Mouse (Mus musculus) stomach, embryonic 15.5 days (tissue): ENCODE results near the gene Hk1. TPM values are rescaled to one million over a fixed set of nuclear protein-coding genes. Genes with fewer than 3 reads are reported as not detected.
"Not testable (repeated sequence)": the region's sequence is repeated elsewhere in the genome, so short reads cannot be mapped to it uniquely, and the experiment has no call there.

Source experiments
- ATAC-seq: fragments of 200-750 bp; cut with Nextera tagmentation; 2 replicates; pipeline ENCODE4 v1.8.0; 2017; ENCODE audit warnings: low read depth, moderate number of reproducible peaks, moderate TSS enrichment; ENCODE audit not compliant: insufficient read depth, low FRiP score
- H3K27ac ChIP-seq: fragments of 300-500 bp; sonication (generic); 2 replicates; pipeline ENCODE4 v1.5.1; 2015; ENCODE audit warnings: mild to moderate bottlenecking, inconsistent platforms
- H3K27me3 ChIP-seq: fragments of 300-500 bp; sonication (generic); replicated peaks from 2 replicates; pipeline ENCODE4 v1.6.1; 2015; ENCODE audit warnings: inconsistent platforms
- H3K36me3 ChIP-seq: fragments of 300-500 bp; sonication (generic); 2 replicates; pipeline ENCODE4 v1.6.1; 2015; ENCODE audit warnings: inconsistent platforms
- H3K4me1 ChIP-seq: fragments of 300-500 bp; sonication (generic); 2 replicates; pipeline ENCODE4 v1.6.1; 2015; ENCODE audit warnings: inconsistent platforms
- H3K4me2 ChIP-seq: fragments of 300-500 bp; sonication (generic); 2 replicates; pipeline ENCODE4 v1.6.1; 2015; ENCODE audit warnings: mild to moderate bottlenecking, inconsistent platforms
- H3K4me3 ChIP-seq: fragments of 300-500 bp; sonication (generic); replicated peaks from 2 replicates; pipeline ENCODE4 v1.5.1; 2015; ENCODE audit warnings: inconsistent platforms
- H3K9ac ChIP-seq: fragments of 300-500 bp; sonication (generic); 2 replicates; pipeline ENCODE4 v1.6.1; 2015; ENCODE audit warnings: inconsistent platforms
- H3K9me3 ChIP-seq: fragments of 300-500 bp; sonication (generic); 2 replicates; pipeline ENCODE4 v1.6.1; 2016; ENCODE audit warnings: inconsistent platforms
- WGBS: fragments of 180-500 bp; shearing (Covaris S2); methylation state at CpG from one replicate; pipeline ENCODE4 v1.1.7; 2015; 5-methylcytosine and 5-hydroxymethylcytosine counted together
- polyA plus RNA-seq: library from polyadenylated mRNA; unstranded; fragments of >200 nt; fragmentation: Nextera tagmentation; extraction: Ambion mirVana; gene quantifications from 2 replicates; pipeline ENCODE4 v1.2.1, GENCODE M21; 2015

The Hk1 gene
- polyA plus RNA-seq, 1 experiment from 2014 or later = 45.8 TPM

DNA sequence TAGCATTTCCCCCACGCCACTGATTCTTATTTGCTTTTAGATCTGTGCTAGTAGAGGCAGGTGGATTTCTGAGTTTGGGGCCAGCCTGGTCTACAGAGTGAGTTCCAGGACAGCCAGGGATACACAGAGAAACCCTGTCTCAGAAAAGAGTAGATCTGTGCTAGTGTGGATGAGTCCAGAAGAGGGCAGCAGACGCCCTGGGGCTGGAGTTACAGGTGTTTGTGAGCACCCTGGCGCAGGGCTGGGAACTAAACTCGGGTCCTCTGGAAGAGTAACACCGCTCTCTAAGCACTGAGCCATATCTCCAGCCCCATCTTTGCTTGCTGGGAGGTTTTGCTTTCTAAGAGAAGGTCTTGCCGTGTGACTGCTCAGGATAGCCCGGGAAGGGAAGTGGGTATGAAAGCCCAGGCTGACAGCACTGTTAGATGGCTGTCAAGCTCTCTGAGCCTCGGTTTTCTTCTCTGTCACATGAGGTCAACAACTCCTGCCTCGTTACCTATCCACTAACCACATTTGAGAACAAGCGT is 50.8 kb downstream of the Hk1 start:
- Histone ChIP-seq H3K4me1 (0 out of 2 replicates have a peak, but pooled peaks cover 8% of the 10 kb centered on the region), H3K27me3 (no peaks in the 10 kb centered on the region), H3K27ac (no peak overlapping the region), H3K9ac (no peak overlapping the region), H3K4me3 (no peak overlapping the region), H3K4me2 (no peak overlapping the region), H3K36me3 (no peaks in the 10 kb centered on the region), H3K9me3 (no peaks in the 10 kb centered on the region)
- 88% methylated on average over 10 of the region's 10 CpGs for WGBS
- no peak for ATAC-seq

DNA sequence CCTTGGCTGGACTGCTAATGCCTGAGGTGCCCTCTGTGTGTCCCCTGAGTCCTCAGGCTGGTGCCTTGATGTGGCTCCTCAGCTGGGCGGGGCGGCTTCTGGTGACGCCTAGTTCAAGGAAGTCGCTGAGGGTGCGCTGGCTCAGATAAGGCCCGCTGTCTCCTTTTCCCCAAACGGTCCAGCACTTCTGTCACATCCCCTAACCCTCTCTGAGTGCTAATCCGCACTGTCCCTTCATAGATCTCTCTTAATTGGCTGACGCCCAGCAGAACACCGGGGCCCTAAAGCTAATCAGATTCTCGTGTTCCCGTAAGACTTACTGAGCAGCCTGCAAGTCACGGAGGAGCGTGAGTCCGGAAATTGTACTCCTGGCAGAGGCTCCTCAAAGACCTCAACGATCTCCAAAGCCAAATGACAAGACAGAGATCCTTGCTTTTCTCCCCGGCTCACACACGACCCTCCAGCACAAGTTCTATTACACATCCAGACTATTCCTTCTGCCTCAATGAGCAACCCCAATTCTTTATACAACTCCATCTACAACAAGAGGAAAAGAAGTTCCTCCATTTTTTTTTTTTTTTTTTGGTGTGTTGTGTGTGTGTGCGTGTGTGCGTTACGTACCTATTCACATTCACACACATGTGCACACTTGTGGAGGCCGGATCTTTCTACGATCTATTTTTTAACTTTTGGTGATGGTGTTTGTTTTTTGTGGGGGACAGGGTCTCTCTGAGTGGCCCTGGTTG is 52.0 kb downstream of the Hk1 start:
- Histone ChIP-seq H3K4me3 (no peak overlapping the region), H3K4me2 (0 out of 2 replicates have a peak overlapping the region, but pooled peaks have one; percentile 3), H3K4me1 (0 out of 2 replicates have a peak, but pooled peaks cover 8% of the 10 kb centered on the region), H3K27me3 (no peaks in the 10 kb centered on the region), H3K36me3 (no peaks in the 10 kb centered on the region), H3K9ac (no peak overlapping the region), H3K9me3 (no peaks in the 10 kb centered on the region), H3K27ac (no peak overlapping the region)
- 55% methylated on average over 23 of the region's 23 CpGs for WGBS
- peak; percentile 84 for ATAC-seq

- no peak for ATAC-seq
- H3K4me2 ChIP-seq = 0 out of 2 replicates have a peak overlapping the region, but pooled peaks have one; percentile 3
These were observed 52.7 kb downstream of the Hk1 start for GRCm38 (mm10) chr10:62326818-62327571.

DNA sequence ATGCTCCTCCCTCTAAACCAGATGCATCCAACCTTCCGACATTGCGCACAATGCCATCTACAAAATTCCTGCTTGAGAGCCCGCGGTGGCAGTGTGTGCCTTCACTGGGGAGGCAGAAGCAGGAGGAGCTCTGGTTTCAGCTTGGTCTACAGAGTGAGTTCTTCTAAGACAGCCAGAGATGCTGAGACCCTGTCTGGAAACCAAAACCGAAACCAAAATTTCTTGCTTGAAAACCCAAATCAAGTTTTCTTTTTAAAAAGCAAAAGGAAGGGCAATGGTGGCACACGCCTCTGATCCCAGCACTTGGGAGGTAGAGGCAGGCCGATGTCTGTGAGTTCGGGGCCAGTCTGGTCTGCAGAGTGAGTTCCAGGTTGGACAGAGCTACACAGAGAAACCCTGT is 53.7 kb downstream of the Hk1 start:
- no peak for ATAC-seq
- Histone ChIP-seq H3K27ac (no peak overlapping the region), H3K4me1 (no peaks in the 10 kb centered on the region), H3K9ac (no peak overlapping the region), H3K36me3 (no peaks in the 10 kb centered on the region), H3K4me2 (no peak overlapping the region), H3K27me3 (no peaks in the 10 kb centered on the region), H3K4me3 (no peak overlapping the region), H3K9me3 (no peaks in the 10 kb centered on the region)
- 90% methylated on average over 8 of the region's 8 CpGs for WGBS

More at GRCm38 (mm10) chr10:62326818-62327571, 52.7 kb downstream of the Hk1 start:
- 72% methylated on average over 8 of the region's 8 CpGs for WGBS
- no peaks in the 10 kb centered on the region for H3K9me3 ChIP-seq
- no peaks in the 10 kb centered on the region for H3K36me3 ChIP-seq
- 0 out of 2 replicates have a peak, but pooled peaks cover 2% of the 10 kb centered on the region for H3K4me1 ChIP-seq
- no peaks in the 10 kb centered on the region for H3K27me3 ChIP-seq
- H3K9ac ChIP-seq = no peak overlapping the region
- H3K4me3 ChIP-seq = no peak overlapping the region
- H3K27ac ChIP-seq = no peak overlapping the region

DNA sequence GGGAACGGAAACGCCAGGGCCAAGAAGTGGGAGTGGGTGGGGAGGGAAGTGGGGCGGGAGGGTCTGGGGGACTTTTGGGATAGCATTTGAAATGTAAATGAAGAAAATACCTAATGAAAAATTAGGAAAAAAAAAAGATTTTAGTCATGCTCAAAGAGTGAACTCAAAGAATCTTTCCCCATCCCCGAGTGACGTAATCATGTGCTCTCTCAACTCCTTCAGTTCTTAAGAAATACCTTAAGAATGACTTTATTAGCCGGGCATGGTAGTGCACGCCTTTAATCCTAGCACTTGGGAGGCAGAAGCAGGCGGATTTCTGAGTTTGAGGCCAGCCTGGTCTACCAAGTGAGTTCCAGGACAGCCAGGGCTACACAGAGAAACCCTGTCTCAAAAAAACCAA is 56.9 kb downstream of the Hk1 start:
- 89% methylated on average over 8 of the region's 8 CpGs for WGBS
- not testable (repeated sequence) for H3K9me3 ChIP-seq, H3K4me3 ChIP-seq, H3K36me3 ChIP-seq, H3K27ac ChIP-seq, H3K4me2 ChIP-seq, H3K27me3 ChIP-seq, H3K4me1 ChIP-seq, ATAC-seq, H3K9ac ChIP-seq

DNA sequence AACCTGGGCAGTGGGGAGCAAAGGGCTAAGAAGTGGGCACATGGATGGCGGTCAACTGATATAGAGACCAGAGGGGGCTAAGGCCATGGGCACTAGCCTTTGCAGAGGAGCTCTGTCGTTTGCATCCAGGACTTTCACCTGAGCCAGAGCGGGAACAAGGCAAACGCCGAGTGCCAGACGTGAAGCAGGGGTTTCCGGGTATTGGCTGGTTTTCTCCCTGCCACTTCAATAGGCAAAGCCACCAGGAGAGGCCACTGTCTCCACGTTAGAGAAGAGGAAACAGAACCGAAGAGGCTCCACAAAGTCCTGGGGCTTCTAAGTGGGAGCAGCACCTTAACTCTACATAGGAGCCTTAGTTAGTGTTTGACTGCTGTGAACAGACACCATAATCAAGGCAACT is 58.3 kb downstream of the Hk1 start:
- ATAC-seq = no peak
- H3K9ac ChIP-seq = no peak overlapping the region
- 60% methylated on average over 9 of the region's 9 CpGs for whole genome bisulfite sequencing

DNA sequence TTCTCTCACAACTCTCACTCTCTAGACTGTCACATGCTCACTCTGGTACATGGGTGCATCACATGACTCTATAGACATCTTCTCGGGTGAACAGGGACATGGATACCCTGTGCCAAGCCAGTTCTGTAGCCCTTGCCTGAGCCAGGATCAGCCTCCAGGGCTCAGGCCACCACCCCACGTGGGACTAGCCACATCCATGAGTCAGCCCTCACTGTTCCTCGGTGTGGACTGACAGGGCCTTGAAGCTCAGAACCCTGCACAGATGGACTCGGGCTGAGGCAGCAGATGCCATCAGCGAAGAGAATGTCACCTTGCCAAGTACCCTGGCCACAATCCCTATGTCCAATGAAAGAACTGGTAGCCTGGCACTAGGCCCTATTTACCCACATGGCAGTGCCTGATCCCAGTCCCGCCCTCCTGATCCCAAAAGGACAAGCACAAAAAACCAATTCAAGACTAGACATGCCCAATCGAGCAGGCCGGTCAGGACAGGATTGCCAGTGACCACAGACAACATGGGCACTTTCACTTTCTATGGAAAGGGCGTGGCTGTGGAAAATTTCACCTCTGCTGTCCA is 59.2 kb downstream of the Hk1 start:
- no peak overlapping the region for H3K4me2 ChIP-seq
- no peak overlapping the region for H3K27ac ChIP-seq
- H3K9ac ChIP-seq = no peak overlapping the region
- no peaks in the 10 kb centered on the region for H3K9me3 ChIP-seq
- H3K4me3 ChIP-seq = no peak overlapping the region
- no peaks in the 10 kb centered on the region for H3K4me1 ChIP-seq
- ATAC-seq = no peak
- WGBS = 82% methylated on average over 9 of the region's 9 CpGs
- no peaks in the 10 kb centered on the region for H3K27me3 ChIP-seq
- H3K36me3 ChIP-seq = no peaks in the 10 kb centered on the region

More for the DNA sequence above, 58.3 kb downstream of the Hk1 start:
- H3K36me3 ChIP-seq = no peaks in the 10 kb centered on the region
- H3K4me3 ChIP-seq = no peak overlapping the region
- H3K27ac ChIP-seq = no peak overlapping the region
- no peak overlapping the region for H3K4me2 ChIP-seq
- no peaks in the 10 kb centered on the region for H3K27me3 ChIP-seq
- H3K9me3 ChIP-seq = no peaks in the 10 kb centered on the region
- no peaks in the 10 kb centered on the region for H3K4me1 ChIP-seq

- 78% methylated on average over 7 of the region's 7 CpGs for WGBS
These were observed 60.6 kb downstream of the Hk1 start for GRCm38 (mm10) chr10:62319154-62319553.

DNA sequence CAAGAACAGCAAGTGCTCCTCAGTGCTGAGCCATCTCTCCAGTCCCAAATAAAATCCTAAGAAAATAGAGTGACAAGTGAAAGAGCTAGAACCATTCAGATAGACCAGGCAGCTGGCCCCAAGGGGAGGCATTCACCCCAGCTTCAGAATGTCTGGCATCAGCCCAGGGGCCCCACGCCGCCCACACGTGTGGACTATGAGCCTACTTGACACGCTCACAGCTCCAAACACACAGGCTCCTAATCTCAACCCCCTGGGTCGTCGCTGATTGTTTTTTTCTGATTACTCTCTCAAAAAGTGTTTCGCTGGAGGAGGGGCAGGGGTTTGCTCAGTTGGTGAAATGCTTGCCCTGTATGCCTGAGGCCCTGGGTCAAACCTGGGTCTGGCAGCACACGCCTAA is 63.2 kb downstream of the Hk1 start:
- Histone ChIP-seq H3K4me1 (peaks cover 13% of the 10 kb centered on the region), H3K27ac (no peak overlapping the region), H3K27me3 (no peaks in the 10 kb centered on the region), H3K4me3 (no peak overlapping the region), H3K36me3 (no peaks in the 10 kb centered on the region), H3K9me3 (no peaks in the 10 kb centered on the region), H3K4me2 (no peak overlapping the region), H3K9ac (no peak overlapping the region)
- no peak for ATAC-seq
- 54% methylated on average over 8 of the region's 8 CpGs for WGBS

More at GRCm38 (mm10) chr10:62319154-62319553, 60.6 kb downstream of the Hk1 start:
- Histone ChIP-seq H3K9ac (no peak overlapping the region), H3K36me3 (no peaks in the 10 kb centered on the region), H3K27me3 (no peaks in the 10 kb centered on the region), H3K4me1 (0 out of 2 replicates have a peak, but pooled peaks cover 3% of the 10 kb centered on the region), H3K4me2 (no peak overlapping the region), H3K27ac (no peak overlapping the region), H3K4me3 (no peak overlapping the region), H3K9me3 (no peaks in the 10 kb centered on the region)
- no peak for ATAC-seq

- ATAC-seq = peak; percentile 15; the same call in 1 of the 2 replicates
- no peak overlapping the region for H3K4me2 ChIP-seq
- H3K4me3 ChIP-seq = no peak overlapping the region
- H3K36me3 ChIP-seq = no peaks in the 10 kb centered on the region
- no peaks in the 10 kb centered on the region for H3K9me3 ChIP-seq
- 51% methylated on average over 15 of the region's 15 CpGs for WGBS
- peaks cover 15% of the 10 kb centered on the region for H3K4me1 ChIP-seq
- no peaks in the 10 kb centered on the region for H3K27me3 ChIP-seq
- H3K27ac ChIP-seq = no peak overlapping the region
- no peak overlapping the region for H3K9ac ChIP-seq
These were observed 65.8 kb downstream of the Hk1 start for GRCm38 (mm10) chr10:62313885-62314424.

DNA sequence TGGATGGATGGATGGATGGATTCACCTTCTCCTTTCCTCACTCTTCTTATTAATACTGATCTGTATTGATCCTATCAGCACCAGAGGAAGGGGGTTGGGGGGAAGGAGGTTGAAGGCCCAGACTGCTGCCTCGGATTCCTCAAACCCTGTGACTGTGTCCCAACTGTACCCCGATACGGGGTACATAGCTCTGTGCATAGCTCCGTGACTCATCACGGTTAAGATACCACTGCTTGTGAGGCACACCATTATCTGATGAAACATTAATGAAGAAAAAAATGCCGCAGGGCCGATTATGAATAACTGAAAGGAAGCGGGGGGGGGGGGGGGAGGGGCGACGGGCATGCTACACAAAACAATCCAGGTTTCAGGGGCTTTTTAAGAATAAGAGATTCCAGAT is 66.6 kb downstream of the Hk1 start:
- no peak overlapping the region for H3K27ac ChIP-seq

More for the DNA sequence above, 66.6 kb downstream of the Hk1 start:
- no peaks in the 10 kb centered on the region for H3K36me3 ChIP-seq
- WGBS = 77% methylated on average over 10 of the region's 10 CpGs
- no peak overlapping the region for H3K4me2 ChIP-seq
- H3K27me3 ChIP-seq = no peaks in the 10 kb centered on the region
- no peak overlapping the region for H3K9ac ChIP-seq
- H3K4me1 ChIP-seq = peaks cover 15% of the 10 kb centered on the region
- no peak for ATAC-seq
- no peaks in the 10 kb centered on the region for H3K9me3 ChIP-seq
- no peak overlapping the region for H3K4me3 ChIP-seq
